Mouse (Mus musculus) forebrain, embryonic 12.5 days (tissue): ENCODE data around the gene Olfr470. TPM values are rescaled to one million over a fixed set of nuclear protein-coding genes. Genes with fewer than 3 reads are reported as not detected.
"Not testable (repeated sequence)": the region's sequence is repeated elsewhere in the genome, so short reads cannot be mapped to it uniquely, and the experiment has no call there.

Experiments
- ATAC-seq: fragments of 200-750 bp; cut with Nextera tagmentation; 2 replicates; pipeline ENCODE4 v1.8.0; 2017; ENCODE audit warnings: moderate TSS enrichment; ENCODE audit not compliant: low FRiP score
- H3K27ac ChIP-seq: fragments of 300-500 bp; sonication (generic); 2 replicates; pipeline ENCODE4 v1.5.1; 2016; ENCODE audit warnings: mild to moderate bottlenecking
- H3K27me3 ChIP-seq: fragments of 300-500 bp; sonication (generic); 2 replicates; pipeline ENCODE4 v1.6.1; 2016; ENCODE audit warnings: mild to moderate bottlenecking
- H3K36me3 ChIP-seq: fragments of 300-500 bp; sonication (generic); replicated peaks from 2 replicates; pipeline ENCODE4 v1.6.1; 2016; ENCODE audit warnings: mild to moderate bottlenecking
- H3K4me1 ChIP-seq: fragments of 300-500 bp; sonication (generic); 2 replicates; pipeline ENCODE4 v1.6.1; 2016
- H3K4me2 ChIP-seq: fragments of 300-500 bp; sonication (generic); 2 replicates; pipeline ENCODE4 v1.6.1; 2016; ENCODE audit warnings: mild to moderate bottlenecking, moderate library complexity
- H3K4me3 ChIP-seq: fragments of 300-500 bp; sonication (generic); replicated peaks from 2 replicates; pipeline ENCODE4 v1.5.1; 2016; ENCODE audit warnings: mild to moderate bottlenecking
- H3K9ac ChIP-seq: fragments of 300-500 bp; sonication (generic); 2 replicates; pipeline ENCODE4 v1.6.1; 2016; ENCODE audit warnings: mild to moderate bottlenecking
- H3K9me3 ChIP-seq: fragments of 300-500 bp; sonication (generic); 2 replicates; pipeline ENCODE4 v1.6.1; 2016
- WGBS: fragments of 180-500 bp; shearing (Covaris S2); methylation state at CpG from one replicate; pipeline ENCODE4 v1.1.7; 2016; 5-methylcytosine and 5-hydroxymethylcytosine counted together
- polyA plus RNA-seq: library from polyadenylated mRNA; unstranded; fragments of >200 nt; fragmentation: Nextera tagmentation; extraction: Ambion mirVana; gene quantifications from 2 replicates; pipeline ENCODE4 v1.2.1, GENCODE M21; 2016

Gene Olfr470
- polyA plus RNA-seq: not detected in 2 replicates

DNA sequence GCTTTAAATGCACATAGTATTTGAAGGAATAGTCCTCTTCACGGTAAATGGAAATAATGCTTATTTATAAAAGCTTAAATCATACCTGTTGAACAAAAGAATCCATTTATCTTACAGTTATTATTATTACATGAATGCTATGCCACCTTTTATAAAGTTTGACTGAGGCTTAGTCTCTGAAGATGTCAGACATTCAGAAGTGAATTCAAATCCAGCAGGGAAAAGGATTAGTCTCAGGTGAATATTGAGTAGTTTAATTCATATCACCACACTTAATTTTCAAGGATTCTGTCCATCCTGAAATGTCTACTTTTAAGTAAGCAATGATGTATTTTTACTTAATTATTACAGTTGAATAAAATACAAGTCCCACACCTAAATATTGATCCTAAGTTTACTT lies at the start of gene Olfr470:
Gene Olfr470 (minus strand): TSS at position 101 of the 400 bp plus-strand sequence.
- not testable (repeated sequence) for H3K4me2 ChIP-seq, H3K27ac ChIP-seq, H3K9ac ChIP-seq, ATAC-seq, H3K4me3 ChIP-seq, H3K27me3 ChIP-seq, H3K4me1 ChIP-seq, H3K36me3 ChIP-seq, H3K9me3 ChIP-seq
- 83% methylated on average over 1 of the region's 1 CpGs for WGBS

- H3K36me3 ChIP-seq: no peaks in the 10 kb centered on the region
- WGBS: 81% methylated on average over 1 of the region's 1 CpGs
Observed at GRCm38 (mm10) chr7:107841719-107842118, 5.6 kb downstream of the Olfr470 start.

DNA sequence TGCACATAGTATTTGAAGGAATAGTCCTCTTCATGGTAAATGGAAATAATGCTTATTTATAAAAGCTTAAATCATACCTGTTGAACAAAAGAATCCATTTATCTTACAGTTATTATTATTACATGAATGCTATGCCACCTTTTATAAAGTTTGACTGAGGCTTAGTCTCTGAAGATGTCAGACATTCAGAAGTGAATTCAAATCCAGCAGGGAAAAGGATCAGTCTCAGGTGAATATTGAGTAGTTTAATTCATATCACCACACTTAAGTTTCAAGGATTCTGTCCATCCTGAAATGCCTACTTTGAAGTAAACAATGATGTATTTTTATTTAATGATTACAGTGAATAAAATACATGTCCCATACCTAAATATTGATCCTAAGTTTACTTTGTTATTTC lies 21.8 kb downstream of the Olfr470 start, which contains the start of gene Olfr469:
Gene Olfr469 (minus strand): TSS at position 101 of the 400 bp plus-strand sequence.
- not testable (repeated sequence) for ATAC-seq, H3K27ac ChIP-seq, H3K9me3 ChIP-seq, H3K27me3 ChIP-seq, H3K4me3 ChIP-seq, H3K4me2 ChIP-seq, H3K9ac ChIP-seq, H3K4me1 ChIP-seq, H3K36me3 ChIP-seq

More at GRCm38 (mm10) chr7:107841719-107842118, 5.6 kb downstream of the Olfr470 start:
- Histone ChIP-seq H3K9ac (no peak overlapping the region), H3K27me3 (no peaks in the 10 kb centered on the region), H3K4me2 (no peak overlapping the region), H3K4me1 (no peaks in the 10 kb centered on the region), H3K4me3 (no peak overlapping the region), H3K27ac (no peak overlapping the region), H3K9me3 (no peaks in the 10 kb centered on the region)
- no peak for ATAC-seq

DNA sequence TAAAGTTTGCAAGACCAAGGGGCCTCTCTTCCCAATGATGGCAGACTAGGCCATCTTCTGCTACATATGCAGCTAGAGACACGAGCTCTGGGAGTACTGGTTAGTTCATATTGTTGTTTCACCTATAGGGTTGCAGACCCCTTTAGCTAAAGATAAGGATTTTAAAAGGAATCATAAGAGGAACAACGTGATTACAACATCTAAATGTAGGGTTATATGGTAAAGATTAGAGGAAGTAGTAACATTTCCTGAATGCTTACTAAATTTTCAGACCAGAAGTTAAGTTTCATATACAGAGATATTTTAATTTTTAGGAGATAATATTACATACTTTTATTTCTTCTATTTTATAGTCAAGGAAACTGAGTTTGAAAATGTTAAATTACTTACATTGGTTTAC lies 23.4 kb downstream of the Olfr470 start:
- H3K9ac ChIP-seq, H3K9me3 ChIP-seq, H3K4me1 ChIP-seq, H3K27ac ChIP-seq, H3K27me3 ChIP-seq, ATAC-seq, H3K4me2 ChIP-seq, H3K36me3 ChIP-seq, H3K4me3 ChIP-seq: not testable (repeated sequence)
- WGBS: 63% methylated on average over 2 of the region's 2 CpGs

DNA sequence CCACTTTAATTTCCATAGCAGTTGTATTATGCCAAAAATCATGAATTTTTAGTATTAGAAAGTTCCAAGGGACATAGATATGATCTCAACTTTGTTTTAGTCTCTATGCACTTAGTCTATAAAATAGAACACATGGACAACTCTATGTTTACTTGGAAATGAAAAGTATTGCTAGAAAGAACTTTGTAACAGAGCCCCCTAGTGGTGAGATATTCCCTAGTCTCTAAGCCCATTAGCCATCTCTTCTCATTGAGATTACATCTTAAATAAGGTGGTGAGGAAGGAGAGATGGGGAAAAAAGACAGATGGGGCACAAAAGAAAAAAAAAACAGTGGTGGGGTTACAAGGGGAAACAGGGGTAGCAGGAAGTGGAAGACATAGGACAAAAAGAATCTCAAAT lies 27.8 kb downstream of the Olfr470 start:
- H3K9ac ChIP-seq: no peak overlapping the region
- no peak for ATAC-seq

DNA sequence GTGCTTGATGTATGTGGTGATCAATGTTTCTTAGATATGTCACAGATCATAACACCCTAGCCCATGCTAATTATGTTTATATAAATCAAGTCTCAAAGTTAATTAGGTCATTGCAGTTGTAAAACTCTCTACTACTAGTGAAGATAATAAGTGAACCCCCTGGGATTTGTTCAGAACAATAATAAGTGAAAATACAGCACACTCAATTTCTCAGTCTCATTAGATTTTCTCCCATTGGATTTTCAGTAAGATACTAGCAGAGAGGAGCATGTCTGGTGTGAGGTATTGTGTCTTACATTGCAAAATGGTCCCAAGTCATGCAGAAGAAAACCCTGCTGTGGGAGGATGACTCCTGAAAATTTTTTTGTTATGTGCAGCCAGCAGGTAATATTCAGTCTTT lies 35.3 kb downstream of the Olfr470 start, which contains the start of gene Olfr467:
Gene Olfr467 (plus strand): TSS at position 301 of the 400 bp plus-strand sequence.
- no peak within 1 kb of the TSS for H3K27ac ChIP-seq
- H3K9me3 ChIP-seq: peaks cover 3% of the 10 kb centered on the region; the same call in 1 of the 2 replicates
- no peak within 1 kb of the TSS for H3K9ac ChIP-seq
- ATAC-seq: no peak
- no peak within 1 kb of the TSS for H3K4me2 ChIP-seq
- H3K4me3 ChIP-seq: no peak within 1 kb of the TSS
- H3K27me3 ChIP-seq: no peaks in the 10 kb centered on the region
- no peaks in the 10 kb centered on the region for H3K36me3 ChIP-seq
- H3K4me1 ChIP-seq: no peaks in the 10 kb centered on the region

More for the DNA sequence above, 27.8 kb downstream of the Olfr470 start:
- Histone ChIP-seq H3K36me3 (no peaks in the 10 kb centered on the region), H3K9me3 (no peaks in the 10 kb centered on the region), H3K4me3 (no peak overlapping the region), H3K27me3 (no peaks in the 10 kb centered on the region), H3K4me1 (no peaks in the 10 kb centered on the region), H3K27ac (no peak overlapping the region), H3K4me2 (no peak overlapping the region)

DNA sequence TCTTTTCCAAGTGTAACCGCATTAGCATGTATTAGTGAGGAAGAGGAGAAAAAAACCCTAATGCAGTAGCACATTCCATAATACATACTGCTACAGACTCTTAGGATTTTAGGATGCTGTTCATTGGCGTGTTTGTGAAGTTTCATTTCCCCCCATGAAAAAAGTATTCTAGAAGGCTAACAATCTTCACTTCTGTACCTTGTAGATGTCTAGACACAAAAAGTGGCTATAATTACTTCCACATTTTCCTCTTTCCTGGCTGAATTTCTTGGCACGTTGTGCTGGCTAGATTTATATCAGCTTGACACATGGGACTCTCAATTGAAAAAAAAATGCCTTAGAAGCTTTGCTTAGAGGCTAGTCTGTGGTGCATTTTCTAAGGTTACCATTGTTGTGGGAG lies 45.2 kb downstream of the Olfr470 start:
- Histone ChIP-seq H3K4me3 (no peak overlapping the region), H3K27ac (no peak overlapping the region), H3K4me1 (no peaks in the 10 kb centered on the region), H3K4me2 (no peak overlapping the region), H3K27me3 (no peaks in the 10 kb centered on the region), H3K9ac (no peak overlapping the region), H3K36me3 (no peaks in the 10 kb centered on the region), H3K9me3 (no peaks in the 10 kb centered on the region; the same call in 1 of the 2 replicates)
- no peak for ATAC-seq
- WGBS: 74% methylated on average over 3 of the region's 3 CpGs

DNA sequence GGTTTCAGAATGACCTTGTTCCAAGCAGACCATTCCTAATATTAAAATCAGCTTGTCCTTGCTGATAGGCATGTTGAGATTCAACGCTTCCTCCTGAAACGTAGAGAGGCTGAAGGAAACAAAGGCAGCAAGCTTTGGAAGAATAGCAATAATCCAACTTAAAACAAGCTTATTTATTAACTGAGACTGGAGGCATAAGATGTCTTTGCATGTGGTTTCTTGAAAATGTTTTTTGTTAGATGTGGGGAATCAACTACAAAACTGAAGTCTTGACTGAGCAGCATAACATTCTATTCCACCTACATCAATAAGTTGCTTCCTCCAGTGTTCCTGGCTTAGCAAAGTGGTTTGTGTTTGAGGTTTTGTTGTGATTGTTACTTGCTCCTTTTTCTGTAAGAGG lies 46.2 kb downstream of the Olfr470 start, which contains the start of gene Ovch2:
Gene Ovch2 (minus strand): TSS at position 101 of the 400 bp plus-strand sequence.
- Histone ChIP-seq H3K4me3 (no peak within 1 kb of the TSS), H3K4me2 (no peak within 1 kb of the TSS), H3K36me3 (no peaks in the 10 kb centered on the region), H3K27ac (no peak within 1 kb of the TSS), H3K27me3 (no peaks in the 10 kb centered on the region), H3K4me1 (no peaks in the 10 kb centered on the region), H3K9ac (no peak within 1 kb of the TSS), H3K9me3 (no peaks in the 10 kb centered on the region; the same call in 1 of the 2 replicates)
- no peak for ATAC-seq
- WGBS: 81% methylated on average over 2 of the region's 2 CpGs

DNA sequence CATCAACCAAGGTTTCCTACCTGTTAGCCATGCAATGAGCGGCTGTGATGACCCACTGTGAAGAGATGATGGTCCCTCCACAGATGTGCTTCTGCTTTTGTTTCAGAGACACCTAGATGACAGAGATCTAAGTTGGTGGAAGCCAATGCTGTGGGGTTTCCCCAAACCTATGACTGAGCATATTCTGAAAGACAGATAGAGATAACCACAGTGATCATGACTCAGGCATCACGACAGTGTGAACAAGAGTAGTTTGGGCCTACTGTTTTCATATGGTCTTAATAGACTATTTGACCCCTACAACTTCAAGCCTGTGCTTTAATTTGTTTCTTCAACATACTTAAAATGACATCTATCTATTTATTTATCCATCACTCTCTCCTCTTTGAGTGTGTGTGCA lies 50.8 kb downstream of the Olfr470 start:
- no peaks in the 10 kb centered on the region for H3K9me3 ChIP-seq
- H3K36me3 ChIP-seq: no peaks in the 10 kb centered on the region
- no peaks in the 10 kb centered on the region for H3K4me1 ChIP-seq
- ATAC-seq: no peak
- H3K4me2 ChIP-seq: no peak overlapping the region
- H3K4me3 ChIP-seq: no peak overlapping the region
- 93% methylated on average over 2 of the region's 2 CpGs for WGBS
- no peaks in the 10 kb centered on the region for H3K27me3 ChIP-seq
- no peak overlapping the region for H3K27ac ChIP-seq
- no peak overlapping the region for H3K9ac ChIP-seq

Other genes with a start within 250 kb of the Olfr470 start
- gene 5330417H12Rik, start 222.3 kb downstream of the Olfr470 start, polyA plus RNA-seq: not detected in 2 replicates
- 0.17 TPM in 1 of 2 replicates, not detected in the other for gene Cyb5r2, start 89.5 kb downstream of the Olfr470 start, polyA plus RNA-seq
- not detected in 2 replicates for gene Ovch2, start 46.3 kb downstream of the Olfr470 start, polyA plus RNA-seq
- gene Olfr467, start 35.2 kb downstream of the Olfr470 start, polyA plus RNA-seq: not detected in 2 replicates
- gene Olfr469, start 21.9 kb downstream of the Olfr470 start, polyA plus RNA-seq: not detected in 2 replicates
- not detected in 2 replicates for gene Olfr472, start 50.4 kb upstream of the Olfr470 start, polyA plus RNA-seq
- gene Olfr473, start 83.0 kb upstream of the Olfr470 start, polyA plus RNA-seq: not detected in 2 replicates
- not detected in 2 replicates for gene Olfr474, start 107.2 kb upstream of the Olfr470 start, polyA plus RNA-seq
- not detected in 2 replicates for gene Olfr476, start 117.3 kb upstream of the Olfr470 start, polyA plus RNA-seq
- not detected in 2 replicates for gene Olfr477, start 139.2 kb upstream of the Olfr470 start, polyA plus RNA-seq
- not detected in 2 replicates for gene Olfr478, start 186.5 kb upstream of the Olfr470 start, polyA plus RNA-seq
- gene Olfr479, start 203.2 kb upstream of the Olfr470 start, polyA plus RNA-seq: not detected in 2 replicates
- not detected in 2 replicates for gene Olfr480, start 219.9 kb upstream of the Olfr470 start, polyA plus RNA-seq
- not detected in 2 replicates for gene Olfr481, start 232.4 kb upstream of the Olfr470 start, polyA plus RNA-seq